Mouse (Mus musculus): Measurements from ENCODE around the gene Txlng. TPM values are rescaled to one million over a fixed set of nuclear protein-coding genes. Genes with fewer than 3 reads are reported as not detected.
"Not testable (repeated sequence)": the region's sequence is repeated elsewhere in the genome, so short reads cannot be mapped to it uniquely, and the experiment has no call there.

The Txlng gene
- polyA plus RNA-seq (2016; fragmentation: Nextera tagmentation; extraction: Ambion mirVana) = 11.2 and 14.2 TPM in 2 replicates

GRCm38 (mm10) chrX:162829203-162829708, at the start of gene Txlng:
Gene Txlng, minus strand, starts transcription at chrX:162829454.
- 16% methylated on average over 37 of the region's 37 CpGs for WGBS
- Histone ChIP-seq H3K27ac (peak within 1 kb of the TSS; percentile 84), H3K27me3 (ENCODE audit: insufficient read depth, poor library complexity, severe bottlenecking) (peaks cover 14% of the 10 kb centered on the region)

GRCm38 (mm10) chrX:162878236-162878635, 49.0 kb upstream of the Txlng start:
- Histone ChIP-seq H3K27ac (no peak overlapping the region), H3K27me3 (ENCODE audit: insufficient read depth, poor library complexity, severe bottlenecking) (no peaks in the 10 kb centered on the region), H3K4me3 (no peak overlapping the region), H3K36me3 (peaks cover 58% of the 10 kb centered on the region), H3K4me1 (replicated peaks) (no peaks in the 10 kb centered on the region), H3K9me3 (no peaks in the 10 kb centered on the region)
- DNase-seq (ENCODE audit: low spot score) = no peak
- WGBS = 91% methylated on average over 3 of the region's 3 CpGs

More at GRCm38 (mm10) chrX:162829203-162829708, at the start of gene Txlng:
- Histone ChIP-seq H3K36me3 (no peaks in the 10 kb centered on the region), H3K9me3 (no peaks in the 10 kb centered on the region), H3K4me3 (peak within 1 kb of the TSS; percentile 65), H3K4me1 (replicated peaks) (peaks cover 15% of the 10 kb centered on the region)
- DNase-seq (ENCODE audit: low spot score) = peak; percentile 93

- no peak overlapping the region for H3K27ac ChIP-seq
- peaks cover 45% of the 10 kb centered on the region for H3K36me3 ChIP-seq
- no peaks in the 10 kb centered on the region for H3K9me3 ChIP-seq
- H3K4me1 ChIP-seq (replicated peaks) = no peaks in the 10 kb centered on the region
- H3K27me3 ChIP-seq (ENCODE audit: insufficient read depth, poor library complexity, severe bottlenecking) = 0 out of 2 replicates have a peak, but pooled peaks cover 4% of the 10 kb centered on the region
- 87% methylated on average over 2 of the region's 2 CpGs for WGBS
- H3K4me3 ChIP-seq = no peak overlapping the region
- no peak for DNase-seq (ENCODE audit: low spot score)
These were observed 44.5 kb upstream of the Txlng start for GRCm38 (mm10) chrX:162873761-162874160.

GRCm38 (mm10) chrX:162871734-162872517, 42.7 kb upstream of the Txlng start:
- no peak overlapping the region for H3K4me3 ChIP-seq
- 0 out of 2 replicates have a peak, but pooled peaks cover 4% of the 10 kb centered on the region for H3K27me3 ChIP-seq (ENCODE audit: insufficient read depth, poor library complexity, severe bottlenecking)
- H3K27ac ChIP-seq = no peak overlapping the region
- peak; percentile 4 for DNase-seq (ENCODE audit: low spot score)
- H3K36me3 ChIP-seq = peaks cover 36% of the 10 kb centered on the region
- WGBS = 41% methylated on average over 4 of the region's 4 CpGs
- H3K4me1 ChIP-seq (replicated peaks) = no peaks in the 10 kb centered on the region
- H3K9me3 ChIP-seq = no peaks in the 10 kb centered on the region

- Histone ChIP-seq H3K9me3 (no peaks in the 10 kb centered on the region), H3K4me3 (no peak overlapping the region), H3K36me3 (peaks cover 34% of the 10 kb centered on the region), H3K27me3 (ENCODE audit: insufficient read depth, poor library complexity, severe bottlenecking) (0 out of 2 replicates have a peak, but pooled peaks cover 4% of the 10 kb centered on the region), H3K27ac (no peak overlapping the region), H3K4me1 (replicated peaks) (no peaks in the 10 kb centered on the region)
- no peak for DNase-seq (ENCODE audit: low spot score)
- WGBS = 89% methylated on average over 3 of the region's 3 CpGs
These were observed 39.2 kb upstream of the Txlng start for GRCm38 (mm10) chrX:162868294-162868965.

- no peaks in the 10 kb centered on the region for H3K27me3 ChIP-seq (ENCODE audit: insufficient read depth, poor library complexity, severe bottlenecking)
- H3K4me1 ChIP-seq (replicated peaks) = no peaks in the 10 kb centered on the region
- H3K27ac ChIP-seq = no peak overlapping the region
- H3K4me3 ChIP-seq = no peak overlapping the region
- 87% methylated on average over 1 of the region's 1 CpGs for WGBS
- DNase-seq (ENCODE audit: low spot score) = no peak
- no peaks in the 10 kb centered on the region for H3K36me3 ChIP-seq
- H3K9me3 ChIP-seq = no peaks in the 10 kb centered on the region
These were observed 19.4 kb upstream of the Txlng start for GRCm38 (mm10) chrX:162848682-162849081.

DNA sequence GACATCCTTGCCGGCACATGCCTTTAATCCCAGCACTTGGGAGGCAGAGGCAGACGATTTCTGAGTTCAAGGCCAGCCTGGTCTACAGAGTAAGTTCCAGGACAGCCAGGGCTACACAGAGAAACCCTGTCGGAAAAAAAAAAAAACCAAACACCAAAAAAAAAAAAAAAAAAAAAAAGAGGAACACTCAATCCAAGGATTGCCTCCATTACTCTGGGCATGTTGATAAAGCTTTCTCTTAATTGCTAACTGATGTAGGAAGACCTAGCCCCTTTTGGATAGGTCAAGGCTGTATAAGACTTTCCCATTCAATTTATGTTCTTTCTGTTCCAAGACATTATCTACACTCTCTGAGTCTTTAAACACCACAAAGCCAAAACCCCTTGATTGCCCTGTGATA, 16.3 kb upstream of the Txlng start:
- Histone ChIP-seq H3K4me1 (replicated peaks) (no peaks in the 10 kb centered on the region), H3K9me3 (no peaks in the 10 kb centered on the region), H3K27ac (no peak overlapping the region), H3K36me3 (no peaks in the 10 kb centered on the region), H3K4me3 (no peak overlapping the region), H3K27me3 (ENCODE audit: insufficient read depth, poor library complexity, severe bottlenecking) (no peaks in the 10 kb centered on the region)
- WGBS = 84% methylated on average over 3 of the region's 3 CpGs
- no peak for DNase-seq (ENCODE audit: low spot score)

DNA sequence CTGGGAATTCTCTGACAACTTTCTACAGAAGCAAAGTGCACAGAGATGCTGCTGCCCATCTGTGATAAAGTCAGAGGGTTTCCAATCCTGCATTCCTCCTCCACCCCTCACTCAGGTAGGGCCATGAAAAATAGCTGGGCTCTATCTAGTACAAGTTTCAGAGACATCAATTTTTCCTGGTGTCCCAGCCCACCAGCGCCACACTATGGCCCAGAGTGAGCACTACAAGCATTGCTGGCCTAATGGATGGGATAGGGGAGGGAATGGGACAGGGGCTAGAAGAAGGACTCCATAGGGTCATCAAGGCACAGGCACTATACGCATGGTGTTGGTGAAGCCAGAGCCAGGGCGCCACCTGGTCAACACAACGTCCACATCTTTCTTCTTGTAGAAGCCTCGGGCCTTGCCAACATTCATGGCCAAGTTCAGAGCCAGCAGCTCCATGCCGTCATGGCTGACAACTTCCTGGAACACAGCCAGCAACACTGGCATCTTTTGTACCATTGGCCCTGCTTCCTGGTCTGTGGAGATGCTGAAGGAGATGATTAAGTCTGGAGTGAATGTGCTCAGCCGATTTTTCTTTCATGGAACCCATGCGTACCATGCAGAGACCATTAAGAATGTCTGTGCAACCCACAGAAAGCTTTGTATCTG, 15.3 kb upstream of the Txlng start:
- Histone ChIP-seq H3K4me3 (no peak overlapping the region), H3K4me1 (replicated peaks) (no peaks in the 10 kb centered on the region), H3K36me3 (no peaks in the 10 kb centered on the region), H3K27me3 (ENCODE audit: insufficient read depth, poor library complexity, severe bottlenecking) (no peaks in the 10 kb centered on the region), H3K9me3 (no peaks in the 10 kb centered on the region), H3K27ac (no peak overlapping the region)
- DNase-seq (ENCODE audit: low spot score) = no peak
- 77% methylated on average over 8 of the region's 8 CpGs for WGBS

GRCm38 (mm10) chrX:162832101-162832500, 2.8 kb upstream of the Txlng start:
- Histone ChIP-seq H3K27ac (peak overlapping the region; percentile 56), H3K4me3 (no peak overlapping the region), H3K36me3 (no peaks in the 10 kb centered on the region), H3K27me3 (ENCODE audit: insufficient read depth, poor library complexity, severe bottlenecking) (peaks cover 21% of the 10 kb centered on the region), H3K9me3 (no peaks in the 10 kb centered on the region), H3K4me1 (replicated peaks) (peaks cover 15% of the 10 kb centered on the region)
- peak; percentile 36 for DNase-seq (ENCODE audit: low spot score)
- 33% methylated on average over 3 of the region's 3 CpGs for WGBS

DNA sequence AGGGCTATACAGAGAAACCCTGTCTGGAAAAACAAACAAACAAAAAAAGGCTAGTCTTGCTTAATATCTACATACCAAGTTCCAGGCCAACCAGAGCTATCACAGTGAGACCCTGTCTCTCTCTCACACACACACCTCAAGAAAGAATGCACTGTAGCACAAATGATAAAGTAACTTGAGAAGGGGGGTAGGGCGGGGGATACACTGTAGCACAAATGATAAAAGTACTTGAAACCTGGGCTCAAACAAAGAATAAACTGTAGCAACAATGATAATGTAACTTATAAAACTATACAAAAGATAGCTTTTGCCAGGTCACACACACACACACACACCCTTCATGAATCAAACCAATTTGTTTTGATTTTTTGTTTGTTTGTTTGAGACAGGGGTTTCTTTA, 2.3 kb upstream of the Txlng start:
- Histone ChIP-seq H3K27ac (peak overlapping the region; percentile 56; the same call in 1 of the 2 replicates), H3K9me3 (no peaks in the 10 kb centered on the region), H3K4me3 (no peak overlapping the region), H3K27me3 (ENCODE audit: insufficient read depth, poor library complexity, severe bottlenecking) (peaks cover 21% of the 10 kb centered on the region), H3K4me1 (replicated peaks) (peaks cover 15% of the 10 kb centered on the region), H3K36me3 (no peaks in the 10 kb centered on the region)
- WGBS = 52% methylated on average over 1 of the region's 1 CpGs
- DNase-seq (ENCODE audit: low spot score) = no peak

DNA sequence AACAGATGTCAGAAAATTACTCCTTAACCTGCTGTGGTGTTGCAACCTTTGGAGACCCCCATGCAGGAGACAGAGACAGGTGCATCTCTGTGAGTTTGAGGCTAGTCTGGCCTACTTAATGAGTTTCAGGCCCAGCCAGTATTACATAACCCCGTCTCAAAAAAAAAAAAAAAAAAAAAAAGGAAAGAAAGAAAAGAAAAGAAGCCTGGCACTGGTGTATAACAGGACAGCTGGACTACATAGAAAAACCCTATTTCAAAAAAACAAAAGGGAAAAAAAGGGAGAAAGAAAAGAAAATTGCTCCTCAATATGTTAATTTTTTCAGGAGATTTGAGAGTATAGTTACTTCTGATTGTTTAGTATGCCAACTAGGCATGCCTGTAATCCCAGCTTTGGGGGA, 1.8 kb upstream of the Txlng start:
- Histone ChIP-seq H3K9me3 (no peaks in the 10 kb centered on the region), H3K36me3 (no peaks in the 10 kb centered on the region), H3K27ac (0 out of 2 replicates have a peak overlapping the region, but pooled peaks have one; percentile 56), H3K4me1 (replicated peaks) (peaks cover 15% of the 10 kb centered on the region), H3K4me3 (no peak overlapping the region), H3K27me3 (ENCODE audit: insufficient read depth, poor library complexity, severe bottlenecking) (peaks cover 21% of the 10 kb centered on the region)
- 21% methylated on average over 1 of the region's 1 CpGs for WGBS
- no peak for DNase-seq (ENCODE audit: low spot score)

- Histone ChIP-seq H3K27me3 (ENCODE audit: insufficient read depth, poor library complexity, severe bottlenecking) (peaks cover 21% of the 10 kb centered on the region), H3K4me1 (replicated peaks) (peaks cover 15% of the 10 kb centered on the region)
- not testable (repeated sequence) for H3K27ac ChIP-seq; H3K9me3 ChIP-seq; DNase-seq (ENCODE audit: low spot score); H3K36me3 ChIP-seq; H3K4me3 ChIP-seq
- WGBS = 63% methylated on average over 2 of the region's 2 CpGs
These were observed 1.1 kb upstream of the Txlng start for GRCm38 (mm10) chrX:162830313-162830712.

Data from hindbrain, embryonic 10.5 days (tissue).